Mouse (Mus musculus) ES-E14 (cell line): ENCODE measurements at regions not wholly inside any gene's neighbourhood (a gene's known extent, or its start where the extent isn't known, plus 50 kb on each side); places are given as distances from the start of the nearest gene placed in this dataset.

Source experiments
- HCFC1 ChIP-seq: IDR thresholded peaks from 2 replicates; pipeline ENCODE4 v1.6.1; 2012; ENCODE audit warnings: low read length, inconsistent platforms, borderline replicate concordance; ENCODE audit not compliant: insufficient read depth
- MAFK ChIP-seq: IDR thresholded peaks from 2 replicates; pipeline ENCODE4 v1.6.1; 2014; ENCODE audit warnings: mild to moderate bottlenecking, low read depth, low read length, inconsistent platforms; ENCODE audit not compliant: insufficient read depth
- ZNF384 ChIP-seq: IDR thresholded peaks from 2 replicates; pipeline ENCODE4 v1.6.1; 2012; ENCODE audit warnings: low read depth, low read length, inconsistent platforms

DNA sequence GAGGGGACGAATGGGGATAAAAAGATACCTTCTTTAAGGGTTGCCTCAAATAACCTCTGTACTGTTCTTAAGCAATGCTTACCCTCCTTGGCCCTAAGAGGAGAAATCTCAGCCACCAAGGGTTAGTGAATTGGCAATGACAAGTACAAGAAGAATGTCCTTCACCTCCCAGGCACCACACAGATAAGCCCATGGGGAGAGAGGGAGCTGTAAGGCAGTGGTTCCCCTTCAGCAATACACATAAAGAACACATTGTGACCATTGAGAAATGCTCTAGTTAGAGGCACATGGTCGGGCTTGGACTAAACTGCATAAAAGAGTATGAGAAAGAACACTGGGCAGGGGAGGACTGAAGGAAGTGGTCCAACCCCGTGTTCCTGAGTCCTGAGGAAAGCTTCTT lies 457.9 kb upstream of the A1bg start:
- no peak for TF ChIP-seq MAFK
- TF ChIP-seq HCFC1, result no peak
- no peak for TF ChIP-seq ZNF384
